Mouse (Mus musculus) adrenal gland, postnatal 14 days (tissue): ENCODE data around the gene Nnmt. TPM values are rescaled to one million over a fixed set of nuclear protein-coding genes. Genes with fewer than 3 reads are reported as not detected.

Experiments
- DNase-seq: peaks from one replicate; pipeline ENCODE4 v3.0.0; 2021; ENCODE audit warnings: mixed read lengths
- total RNA-seq: library from RNA; stranded (reverse); gene quantifications from 2 replicates; pipeline ENCODE4 v1.2.3, GENCODE M21; 2021

Nnmt gene
- total RNA-seq, 1 experiment from 2014 or later, result 20.7 TPM

DNA sequence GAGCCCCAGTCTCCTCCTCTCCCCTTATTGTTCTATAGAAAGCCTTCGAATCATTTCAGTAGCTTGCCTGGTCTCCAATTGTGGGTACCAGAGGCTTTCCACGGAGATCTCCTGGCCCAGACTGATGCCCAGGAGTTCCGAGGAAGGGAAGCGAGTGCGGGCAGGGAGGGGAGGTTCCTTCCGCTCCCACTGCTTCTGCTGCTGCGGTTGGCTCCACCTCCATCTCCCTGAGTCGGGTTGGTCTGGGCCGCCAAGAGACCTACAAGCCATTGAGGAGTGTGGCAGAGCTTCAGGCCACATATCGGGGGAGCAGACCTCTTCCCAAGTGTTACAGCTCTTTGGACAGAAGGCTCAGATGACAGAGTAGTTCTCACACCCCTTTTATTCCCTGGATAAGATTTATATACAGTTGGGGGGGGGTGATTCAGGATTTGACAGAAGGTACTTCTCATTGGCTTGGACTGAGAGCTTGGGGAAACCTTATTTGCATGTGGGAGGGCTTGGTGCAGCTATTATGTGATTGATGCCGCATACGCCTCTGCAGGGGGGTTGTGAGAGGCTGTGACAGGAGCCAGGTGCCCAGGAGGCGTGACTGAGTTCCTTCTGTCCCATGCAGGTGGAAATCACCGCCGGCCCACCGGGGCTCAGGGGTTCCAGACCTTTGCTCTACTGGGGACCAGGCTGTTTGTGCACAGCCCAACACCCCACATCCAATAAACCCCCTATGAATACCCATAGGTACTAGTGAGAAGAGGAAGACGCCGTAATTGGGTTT is 30.8 kb upstream of the Nnmt start:
- DNase-seq, result no peak

DNA sequence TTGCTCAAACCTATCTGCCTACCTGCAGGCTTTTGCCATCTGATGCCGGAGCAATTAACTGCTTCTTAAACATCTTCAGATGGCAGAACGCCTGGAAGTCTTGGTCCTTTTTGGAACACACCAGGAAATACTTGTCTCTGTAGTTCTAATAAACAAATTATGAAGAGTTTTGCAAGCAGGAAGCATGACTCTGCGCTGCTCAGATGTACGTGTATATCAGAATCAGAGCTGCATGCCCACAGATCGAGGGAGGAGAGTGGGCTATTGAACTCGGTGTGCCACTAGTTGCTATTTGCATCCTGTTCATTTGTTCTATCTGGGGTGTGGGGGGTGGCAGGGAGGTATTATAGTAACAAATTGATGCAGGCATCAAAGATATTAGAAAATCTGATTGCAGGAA is 28.2 kb upstream of the Nnmt start:
- no peak for DNase-seq

GRCm38 (mm10) chr9:48619268-48619667 is 14.3 kb upstream of the Nnmt start:
- DNase-seq, result no peak

- DNase-seq, result peak; percentile 84
Observed at GRCm38 (mm10) chr9:48618589-48618988, 13.6 kb upstream of the Nnmt start.

DNA sequence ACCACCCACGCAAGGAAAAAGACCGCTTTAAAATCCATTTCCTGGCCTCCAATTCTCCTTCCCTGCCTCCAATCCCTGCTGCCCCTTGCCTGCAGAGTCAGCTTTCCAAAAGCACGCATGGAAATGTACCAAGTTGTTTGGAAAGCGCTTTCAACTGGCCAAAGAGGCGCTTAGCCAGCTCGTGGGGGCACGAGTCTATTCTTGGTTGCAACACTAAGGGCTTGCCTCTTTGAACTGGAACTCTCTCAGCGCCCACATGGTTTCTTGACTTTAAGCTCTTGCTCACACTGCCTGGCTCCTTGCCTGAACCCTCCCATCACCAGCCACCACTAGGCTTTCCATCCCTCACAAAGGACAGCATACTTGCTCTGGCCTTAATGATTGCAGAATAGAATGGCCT is 13.2 kb upstream of the Nnmt start:
- DNase-seq, result peak; percentile 80

DNA sequence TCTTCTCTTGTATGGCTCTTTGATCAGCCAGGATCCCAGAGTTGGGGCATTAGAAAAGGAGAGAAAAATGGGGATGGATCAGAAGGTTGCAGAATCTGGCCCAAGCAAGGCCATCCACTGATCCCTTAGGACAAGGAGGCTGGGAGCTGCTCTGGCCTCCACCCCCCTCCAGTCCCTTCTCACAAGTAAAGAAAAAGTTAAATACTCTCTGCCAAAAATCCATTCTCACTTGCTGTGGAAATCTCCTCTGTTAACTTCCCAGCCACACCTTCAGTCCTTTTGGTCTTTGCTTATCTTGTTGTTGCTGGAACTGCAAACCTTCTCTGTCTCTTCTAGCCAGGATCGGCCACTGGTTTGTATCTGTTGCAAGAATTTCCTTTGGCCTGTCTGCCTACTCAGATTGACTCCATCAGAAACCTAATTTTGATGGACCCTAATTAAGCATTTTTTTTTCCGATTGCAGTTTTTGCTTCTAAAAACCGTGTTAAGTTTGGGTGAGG is 12.6 kb upstream of the Nnmt start:
- DNase-seq, result no peak

DNA sequence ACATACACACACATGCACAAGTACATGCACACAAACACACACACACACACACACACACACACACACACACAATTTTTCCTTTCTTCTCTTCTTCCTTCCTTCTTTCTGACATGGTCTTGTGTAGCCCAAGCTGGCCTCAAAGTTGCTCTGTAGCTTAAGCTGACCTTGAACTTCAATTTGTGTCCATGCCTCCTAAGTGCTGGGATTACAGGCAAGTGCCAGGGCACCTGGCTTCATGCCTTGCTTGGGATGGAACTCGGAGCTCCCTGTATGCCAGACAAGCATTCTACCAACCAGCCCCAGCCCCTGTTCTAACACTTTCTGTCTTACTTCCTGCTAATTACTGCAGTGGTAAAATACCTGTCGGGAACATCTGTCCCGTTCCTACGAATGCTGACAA is 8.3 kb upstream of the Nnmt start:
- DNase-seq, result peak; percentile 39

GRCm38 (mm10) chr9:48612542-48612941 is 7.6 kb upstream of the Nnmt start:
- peak; percentile 23 for DNase-seq

- DNase-seq, result no peak
Observed at GRCm38 (mm10) chr9:48611032-48611431, 6.1 kb upstream of the Nnmt start.

DNA sequence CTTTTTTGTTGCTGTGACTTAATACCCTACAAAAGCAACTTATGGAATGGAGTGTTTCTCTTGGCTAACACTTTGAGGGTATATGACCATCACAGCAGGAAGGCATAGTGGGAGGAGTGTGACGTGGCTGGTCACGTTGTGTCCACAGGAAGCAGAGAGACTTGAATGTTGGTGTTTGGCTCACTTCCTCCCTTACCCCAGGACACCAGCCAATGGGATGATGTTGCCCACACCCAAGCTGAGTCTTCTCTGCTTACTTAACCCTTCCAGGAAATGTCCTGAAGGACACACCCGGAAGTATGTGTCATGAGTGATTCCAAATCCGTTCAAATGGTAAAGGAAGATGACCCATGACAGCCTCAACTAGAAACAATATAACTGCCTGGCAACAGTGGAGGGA is 4.8 kb upstream of the Nnmt start:
- no peak for DNase-seq

DNA sequence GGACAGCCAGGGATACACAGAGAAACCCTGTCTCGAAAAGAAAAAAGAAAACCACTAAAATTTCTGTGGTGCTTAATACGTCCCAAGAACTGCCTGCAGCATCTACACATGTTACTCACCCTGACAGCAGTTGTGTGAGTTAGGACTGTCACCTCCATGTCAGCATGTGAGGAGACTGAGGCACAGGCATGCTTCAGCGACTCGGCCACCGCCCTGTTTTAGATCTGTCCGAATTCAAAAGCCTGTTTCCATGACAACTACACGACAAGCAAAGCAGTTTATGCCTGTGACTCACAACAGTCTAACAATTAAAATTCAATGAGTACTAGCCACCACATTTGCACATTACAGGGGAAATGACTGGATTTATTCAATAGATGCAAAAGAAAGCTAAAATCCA is 2.5 kb upstream of the Nnmt start:
- DNase-seq, result no peak

GRCm38 (mm10) chr9:48606171-48606570 is 1.2 kb upstream of the Nnmt start:
- peak; percentile 48 for DNase-seq

- no peak for DNase-seq
Observed at GRCm38 (mm10) chr9:48605697-48606096, 744 bp upstream of the Nnmt start.

- no peak for DNase-seq
Observed at GRCm38 (mm10) chr9:48604226-48604625, 727 bp downstream of the Nnmt start.

- DNase-seq, result no peak
Observed at GRCm38 (mm10) chr9:48600881-48601280, 4.1 kb downstream of the Nnmt start.

DNA sequence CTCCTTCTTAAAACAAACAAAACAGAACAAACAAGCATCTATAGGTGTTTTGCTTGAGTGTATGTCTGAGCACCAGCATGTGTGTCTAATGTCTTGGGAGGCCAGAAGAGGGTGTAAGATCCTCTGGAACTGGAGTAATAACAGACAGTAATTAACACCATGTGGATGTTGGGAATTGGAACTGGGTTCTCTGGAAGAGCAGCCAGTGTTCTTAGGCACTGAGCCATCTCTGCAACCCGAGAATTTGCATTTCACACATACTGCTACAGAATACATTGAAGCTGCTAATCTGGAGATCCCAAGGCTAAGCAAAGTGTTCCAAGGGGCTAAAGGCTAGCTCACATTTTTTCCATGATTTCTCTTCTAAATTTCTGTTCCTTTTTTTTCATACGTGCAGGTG is 4.9 kb downstream of the Nnmt start:
- DNase-seq, result no peak

GRCm38 (mm10) chr9:48597494-48597893 is 7.5 kb downstream of the Nnmt start:
- DNase-seq, result no peak

- DNase-seq, result no peak
Observed at GRCm38 (mm10) chr9:48596924-48597323, 8.0 kb downstream of the Nnmt start.

DNA sequence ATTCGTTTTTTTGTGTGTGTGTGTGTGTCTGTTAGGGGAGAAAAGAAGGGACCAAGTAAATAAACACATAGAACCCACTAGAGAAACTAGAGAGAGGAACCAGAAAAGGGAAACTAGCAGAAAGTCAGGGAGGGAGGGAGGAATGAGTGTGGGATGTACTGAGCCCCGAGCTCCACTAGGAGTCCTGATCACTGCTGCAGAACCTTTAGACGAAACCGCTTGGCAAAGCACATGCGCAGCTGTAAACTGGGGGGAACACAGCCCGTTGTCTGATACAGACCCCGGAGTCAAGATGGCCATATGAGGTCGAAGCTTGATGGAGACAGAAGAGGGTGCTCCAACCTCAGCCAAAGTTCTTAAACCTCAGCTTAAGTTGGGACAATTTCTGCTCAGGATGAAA is 11.0 kb downstream of the Nnmt start:
- no peak for DNase-seq

- DNase-seq, result no peak
Observed at GRCm38 (mm10) chr9:48590606-48591005, 14.3 kb downstream of the Nnmt start.

GRCm38 (mm10) chr9:48586332-48586731 is 18.6 kb downstream of the Nnmt start:
- peak; percentile 73 for DNase-seq

DNA sequence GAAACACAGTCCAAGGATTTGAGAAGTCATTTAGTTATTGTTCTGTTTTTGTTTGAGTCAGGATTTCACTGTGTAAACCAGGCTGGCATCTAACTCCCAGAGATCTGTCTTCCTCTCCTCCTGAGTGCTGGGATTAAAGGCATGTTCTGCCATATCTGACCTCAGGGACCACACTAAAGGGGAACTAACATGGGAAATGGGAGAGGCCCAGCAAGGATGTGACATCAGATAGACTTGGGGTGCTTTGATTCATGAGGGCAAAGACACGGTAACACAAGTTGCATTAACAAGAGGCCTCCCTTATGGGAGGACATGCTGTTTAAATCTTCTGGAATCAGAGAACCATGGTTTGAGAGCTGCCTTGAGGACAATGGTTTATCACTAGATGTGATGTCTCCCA is 24.1 kb downstream of the Nnmt start:
- DNase-seq, result no peak

GRCm38 (mm10) chr9:48562388-48562787 is 42.6 kb downstream of the Nnmt start:
- no peak for DNase-seq

DNA sequence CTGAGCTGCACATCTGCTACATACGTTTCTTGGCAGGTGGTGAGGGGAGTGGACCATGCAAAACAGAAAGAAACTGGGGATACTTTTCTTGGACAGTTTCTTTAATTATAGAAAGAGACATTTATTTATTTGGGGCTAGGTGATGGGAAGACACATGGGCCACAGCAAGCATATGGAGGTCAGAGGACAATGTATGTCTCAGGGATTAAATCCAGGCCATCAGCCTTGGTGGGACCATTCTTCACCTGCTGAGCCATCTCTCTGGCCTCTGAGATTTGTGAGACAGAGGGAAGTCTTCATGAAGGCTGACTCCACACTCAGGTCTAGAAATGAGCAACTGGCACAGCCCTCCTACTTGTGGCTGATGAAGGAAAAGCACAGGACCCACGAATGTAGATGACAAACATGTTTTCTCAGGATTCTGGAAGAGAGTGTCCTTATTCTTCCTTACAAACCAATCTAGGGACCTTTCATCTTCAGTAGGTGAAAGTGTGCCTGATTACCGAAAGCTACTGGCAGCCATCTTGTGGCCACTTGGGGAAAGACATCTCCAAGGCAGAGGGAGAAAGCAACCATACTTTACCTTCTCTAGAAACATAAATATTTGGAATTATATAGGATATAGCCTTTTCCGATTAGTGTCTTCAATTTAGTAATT is 45.3 kb downstream of the Nnmt start:
- DNase-seq, result peak; percentile 60
